Comparison of ENCODE assay signal across 13 mouse cellular contexts in the genomic region with DNA sequence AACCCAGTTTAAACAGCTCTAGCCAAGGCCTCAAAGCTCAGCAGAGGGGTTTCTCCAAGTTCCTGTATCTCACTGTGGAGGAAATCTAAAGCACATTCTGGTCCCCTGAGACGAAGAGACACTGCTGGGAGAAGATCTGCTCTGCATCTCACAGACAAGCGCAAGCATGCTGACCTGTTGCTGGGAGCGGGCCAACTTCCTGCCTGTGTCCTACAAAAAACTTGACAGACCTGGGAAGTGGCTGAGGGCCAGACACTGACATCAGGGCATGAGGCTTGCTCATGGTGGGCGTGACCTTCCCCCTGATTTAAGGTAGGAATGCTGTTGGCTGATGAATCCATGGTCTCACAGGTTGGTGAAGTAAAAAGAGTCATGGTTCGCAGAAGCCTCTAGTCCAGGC.
DNase-seq lines count a peak whose midpoint lies in the region; ATAC-seq and TF ChIP-seq lines count a peak whose summit lies in the region.
"Had no signal": no experiment of that assay in that cellular context is flagged by ENCODE, and none has a peak within 500 bp of the region (broad histone marks: within the 10 kb centered on the region; RNA-seq: fewer than 3 reads in every experiment).

No protein-coding gene starts in this region.

- no peak overlapping the region for H3K4me3 ChIP-seq in gastrocnemius, adult 2 months
- H3K4me3 ChIP-seq in midbrain, embryonic 13.5 days (replicated peaks), result no peak overlapping the region
- H3K4me3 ChIP-seq: forebrain, embryonic 10.5 days; heart, embryonic 13.5 days; liver, embryonic 13.5 days; stomach, embryonic 15.5 days had no signal

- no peaks in the 10 kb centered on the region for H3K36me3 ChIP-seq in midbrain, embryonic 13.5 days
- H3K36me3 ChIP-seq: forebrain, embryonic 10.5 days; heart, embryonic 13.5 days; liver, embryonic 13.5 days; stomach, embryonic 15.5 days had no signal

- H3K9me3 ChIP-seq in midbrain, embryonic 13.5 days, result no peaks in the 10 kb centered on the region
- H3K9me3 ChIP-seq: forebrain, embryonic 10.5 days; heart, embryonic 13.5 days; liver, embryonic 13.5 days; stomach, embryonic 15.5 days had no signal

- DNase-seq in gastrocnemius, adult 2 months, result peak; percentile 22
- DNase-seq in gastrocnemius, postnatal 14 days, result no peak
- DNase-seq in 3T3-L1 (ENCODE audit: low read depth, low spot score), result peak; percentile 50
- peak; percentile 57 to 59 for DNase-seq in cerebellum, adult 18-20 months
- peak; percentile 65 for DNase-seq in heart, postnatal 4 days
- no peak for DNase-seq in c-Kit-positive CD71-positive TER-119-positive erythroid progenitor cells, embryonic 14.5 days (ENCODE audit: low spot score)
- DNase-seq: layer of hippocampus, postnatal 36 days; liver, embryonic 13.5 days had no signal

- no peaks in the 10 kb centered on the region for H3K4me1 ChIP-seq in midbrain, embryonic 13.5 days (replicated peaks)
- H3K4me1 ChIP-seq: liver, embryonic 13.5 days had no signal

- intact Hi-C loops in gastrocnemius, adult 2 months (cut with DNase I), result no loop called here
- intact Hi-C loops in gastrocnemius, postnatal 14 days (cut with DNase I; ENCODE audit: low total_unique reads), result no loop called here

- H3K4me2 ChIP-seq in midbrain, embryonic 13.5 days (replicated peaks), result no peak overlapping the region
- H3K4me2 ChIP-seq: heart, embryonic 13.5 days; liver, embryonic 13.5 days; stomach, embryonic 15.5 days had no signal

- ATAC-seq in megakaryocyte-erythroid progenitor cell, adult 5-6 weeks (replicated peaks; ENCODE audit: low FRiP score, low TSS enrichment, poor library complexity, severe bottlenecking), result no peak
- ATAC-seq in midbrain, embryonic 13.5 days, result no peak

- TF ChIP-seq CTCF in gastrocnemius, adult 2 months (IDR thresholded peaks at IDR 0.05), result no peak

- no peak overlapping the region for H3K27ac ChIP-seq in gastrocnemius, adult 2 months
- H3K27ac ChIP-seq in midbrain, embryonic 13.5 days, result no peak overlapping the region
- H3K27ac ChIP-seq: forebrain, embryonic 10.5 days; heart, embryonic 13.5 days; liver, embryonic 13.5 days; stomach, embryonic 15.5 days had no signal

- H3K9ac ChIP-seq in midbrain, embryonic 13.5 days (replicated peaks), result no peak overlapping the region
- H3K9ac ChIP-seq: heart, embryonic 13.5 days; liver, embryonic 13.5 days; stomach, embryonic 15.5 days had no signal

- H3K27me3 ChIP-seq in midbrain, embryonic 13.5 days, result no peaks in the 10 kb centered on the region
- H3K27me3 ChIP-seq: heart, embryonic 13.5 days; liver, embryonic 13.5 days; stomach, embryonic 15.5 days had no signal

- 87% methylated on average over 5 of the region's 5 CpGs for WGBS in midbrain, embryonic 13.5 days

Comparison
In these comparisons a context has a peak if more than half of its experiments do, and no peak if none do; other contexts are left out.
1. DNase-seq: peak in gastrocnemius, adult 2 months (single experiment), 3T3-L1 (single experiment), cerebellum, adult 18-20 months (2 of 2) and heart, postnatal 4 days (single experiment); none in gastrocnemius, postnatal 14 days (single experiment) and c-Kit-positive CD71-positive TER-119-positive erythroid progenitor cells, embryonic 14.5 days (single experiment).